Mouse (Mus musculus) spleen, adult 2 months (tissue): ENCODE results near the gene Lclat1. TPM values are rescaled to one million over a fixed set of nuclear protein-coding genes. Genes with fewer than 3 reads are reported as not detected.

Experiments used
- DNase-seq, 2 experiments: peaks; one replicate each; pipeline versions ENCODE4 v3.0.0 to v3.0.0-alpha.2; 2012 to 2021; ENCODE audit warnings: low spot score in 2 of 2, low read depth in 1 of 2
- H3K27ac ChIP-seq: fragments of 200-500 bp; 2 replicates; pipeline ENCODE4 v1.5.1; 2012; ENCODE audit warnings: low read length, inconsistent platforms; ENCODE audit not compliant: insufficient read depth
- H3K27me3 ChIP-seq: fragments of 200-500 bp; 2 replicates; pipeline ENCODE4 v1.6.1; 2012; ENCODE audit warnings: mild to moderate bottlenecking, moderate library complexity, low read length, inconsistent platforms; ENCODE audit not compliant: control insufficient read depth, insufficient read depth
- H3K36me3 ChIP-seq: fragments of 200-500 bp; 2 replicates; pipeline ENCODE4 v1.6.1; 2012; ENCODE audit warnings: mild to moderate bottlenecking, low read length, inconsistent platforms; ENCODE audit not compliant: control insufficient read depth, insufficient read depth
- H3K4me1 ChIP-seq: fragments of 200-500 bp; 2 replicates; pipeline ENCODE4 v1.6.1; 2011; ENCODE audit warnings: inconsistent platforms; ENCODE audit not compliant: control insufficient read depth, insufficient read depth, insufficient read length
- H3K4me3 ChIP-seq: fragments of 200-500 bp; 2 replicates; pipeline ENCODE4 v1.5.1; 2011; ENCODE audit warnings: mild to moderate bottlenecking, inconsistent platforms; ENCODE audit not compliant: insufficient read depth, insufficient read length; ENCODE audit errors: extremely low read depth
- CTCF ChIP-seq: fragments of 200-500 bp; IDR thresholded peaks from 2 replicates; pipeline ENCODE4 v1.5.1; 2011; ENCODE audit warnings: mild to moderate bottlenecking, inconsistent platforms; ENCODE audit not compliant: insufficient read depth, insufficient read length, insufficient replicate concordance; ENCODE audit errors: extremely low read depth
- POLR2A ChIP-seq: fragments of 200-500 bp; IDR thresholded peaks from 2 replicates; pipeline ENCODE4 v1.6.1; 2011; ENCODE audit warnings: low read depth, low read length, inconsistent platforms
- WGBS: fragments of 180-500 bp; shearing (Covaris S2); methylation state at CpG from one replicate; pipeline ENCODE4 v1.1.7; 2018; 5-methylcytosine and 5-hydroxymethylcytosine counted together
- polyA plus RNA-seq: library from polyadenylated mRNA; depleted of rRNA; stranded (reverse); fragments of >200 nt; gene quantifications from 2 replicates; pipeline ENCODE4 v1.2.3, GENCODE M21; 2012

Lclat1 gene
- polyA plus RNA-seq, 1 experiment = 6.8 TPM

DNA sequence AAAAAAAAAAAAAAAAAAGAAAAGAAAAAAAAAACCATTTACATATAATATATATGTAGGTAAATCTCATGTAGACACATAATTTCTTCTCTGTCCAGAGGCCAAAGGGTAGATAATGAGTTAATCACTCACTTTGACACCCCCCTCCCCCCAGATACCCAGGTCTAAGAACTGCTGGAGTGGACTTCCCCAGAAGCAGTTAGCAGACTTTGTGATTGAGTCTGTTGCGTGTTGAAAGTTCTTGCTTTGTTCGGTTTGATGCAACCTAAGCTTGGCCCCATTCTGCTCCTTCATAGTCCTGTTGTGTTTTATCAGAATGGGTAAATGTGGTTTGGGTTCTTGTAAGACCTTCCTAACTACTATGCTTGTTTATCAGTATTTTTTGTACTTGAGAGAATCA lies 45.9 kb downstream of the Lclat1 start:
- Histone ChIP-seq H3K27ac (no peak overlapping the region), H3K4me3 (no peak overlapping the region), H3K27me3 (no peaks in the 10 kb centered on the region), H3K36me3 (no peaks in the 10 kb centered on the region), H3K4me1 (peaks cover 4% of the 10 kb centered on the region; the same call in 1 of the 2 replicates)
- WGBS = 72% methylated on average over 2 of the region's 2 CpGs
- no peak for DNase-seq
- TF ChIP-seq CTCF = no peak
- TF ChIP-seq POLR2A = no peak

DNA sequence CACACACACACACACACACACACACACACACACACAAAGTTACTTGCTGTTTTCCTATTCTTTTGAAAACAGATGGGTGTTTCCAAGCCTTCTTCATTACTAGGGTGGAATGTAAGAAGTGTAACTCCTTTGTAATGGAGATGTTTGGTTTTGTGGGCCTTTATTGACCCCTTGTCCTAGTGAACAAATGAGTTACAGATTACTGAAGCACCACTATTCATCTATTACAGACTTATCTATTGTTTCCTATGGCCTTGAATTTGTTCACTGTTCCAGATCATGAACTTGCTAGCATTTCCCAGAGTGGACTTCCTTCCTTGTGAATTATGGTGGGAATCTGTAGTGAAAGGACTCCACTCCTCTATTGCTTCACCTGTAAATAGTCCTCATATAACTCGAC lies 48.8 kb downstream of the Lclat1 start:
- no peak overlapping the region for H3K4me3 ChIP-seq
- H3K27me3 ChIP-seq = no peaks in the 10 kb centered on the region
- no peak for DNase-seq
- TF ChIP-seq POLR2A = no peak
- no peak for TF ChIP-seq CTCF
- peaks cover 4% of the 10 kb centered on the region; the same call in 1 of the 2 replicates for H3K4me1 ChIP-seq
- WGBS = 92% methylated on average over 1 of the region's 1 CpGs
- H3K36me3 ChIP-seq = no peaks in the 10 kb centered on the region
- no peak overlapping the region for H3K27ac ChIP-seq

DNA sequence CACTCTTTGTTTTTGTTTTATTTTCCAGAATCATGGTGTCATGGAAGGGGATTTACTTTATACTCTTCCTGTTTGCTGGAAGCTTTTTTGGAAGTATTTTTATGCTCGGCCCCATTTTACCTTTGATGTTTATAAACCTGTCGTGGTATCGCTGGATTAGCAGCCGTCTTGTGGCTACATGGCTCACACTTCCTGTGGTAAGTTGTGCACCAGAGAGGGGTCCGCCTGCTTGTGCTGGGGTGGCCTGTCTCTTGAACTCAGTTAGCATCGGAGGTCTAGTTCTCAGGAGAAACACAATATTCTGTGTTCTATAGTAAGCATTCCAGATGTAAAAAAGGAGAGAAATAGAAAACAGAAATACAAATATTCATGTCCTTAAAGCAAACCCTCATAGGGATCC lies 54.0 kb downstream of the Lclat1 start:
- Histone ChIP-seq H3K27ac (no peak overlapping the region), H3K4me3 (no peak overlapping the region), H3K4me1 (peaks cover 10% of the 10 kb centered on the region; the same call in 1 of the 2 replicates), H3K27me3 (no peaks in the 10 kb centered on the region), H3K36me3 (no peaks in the 10 kb centered on the region; the same call in 1 of the 2 replicates)
- TF ChIP-seq CTCF (no peak), POLR2A (no peak)
- WGBS = 24% methylated on average over 6 of the region's 6 CpGs
- no peak for DNase-seq

GRCm38 (mm10) chr17:73162445-73163208 lies 54.8 kb downstream of the Lclat1 start:
- peak in 1 of 2 experiments; percentile 26 for DNase-seq
- 57% methylated on average over 15 of the region's 15 CpGs for WGBS
- H3K4me1 ChIP-seq = peaks cover 10% of the 10 kb centered on the region; the same call in 1 of the 2 replicates
- H3K27ac ChIP-seq = peak overlapping the region; percentile 65
- no peaks in the 10 kb centered on the region for H3K27me3 ChIP-seq
- H3K4me3 ChIP-seq = no peak overlapping the region; the same call in 1 of the 2 replicates
- H3K36me3 ChIP-seq = no peaks in the 10 kb centered on the region; the same call in 1 of the 2 replicates
- TF ChIP-seq CTCF = no peak
- TF ChIP-seq POLR2A = no peak; the same call in 1 of the 2 replicates

DNA sequence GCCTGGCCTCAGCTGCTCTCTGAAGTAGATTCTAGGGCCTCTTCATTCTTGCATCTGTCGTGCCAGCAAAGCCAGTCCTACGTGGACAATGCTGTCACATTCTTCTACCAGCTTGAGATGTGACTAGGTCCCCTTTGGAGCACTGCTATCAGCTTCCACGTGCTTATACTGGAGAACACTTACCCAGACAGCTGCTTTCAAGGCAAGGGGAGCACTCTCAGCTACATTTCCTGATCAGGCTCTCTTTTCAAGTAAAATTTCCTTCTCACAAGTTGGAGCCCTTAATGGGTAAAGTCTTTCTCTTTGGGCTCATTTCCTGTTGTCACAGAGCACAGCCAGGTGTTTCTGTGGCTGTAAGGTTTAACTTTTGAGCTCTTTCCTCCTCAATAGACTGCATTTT lies 55.8 kb downstream of the Lclat1 start:
- H3K27ac ChIP-seq = peak overlapping the region; percentile 65
- H3K36me3 ChIP-seq = no peaks in the 10 kb centered on the region; the same call in 1 of the 2 replicates
- WGBS = 24% methylated on average over 3 of the region's 3 CpGs
- H3K4me3 ChIP-seq = no peak overlapping the region; the same call in 1 of the 2 replicates
- DNase-seq = peak; percentile 16 to 46
- TF ChIP-seq CTCF = no peak
- no peak for TF ChIP-seq POLR2A
- H3K27me3 ChIP-seq = no peaks in the 10 kb centered on the region
- H3K4me1 ChIP-seq = peaks cover 10% of the 10 kb centered on the region; the same call in 1 of the 2 replicates

DNA sequence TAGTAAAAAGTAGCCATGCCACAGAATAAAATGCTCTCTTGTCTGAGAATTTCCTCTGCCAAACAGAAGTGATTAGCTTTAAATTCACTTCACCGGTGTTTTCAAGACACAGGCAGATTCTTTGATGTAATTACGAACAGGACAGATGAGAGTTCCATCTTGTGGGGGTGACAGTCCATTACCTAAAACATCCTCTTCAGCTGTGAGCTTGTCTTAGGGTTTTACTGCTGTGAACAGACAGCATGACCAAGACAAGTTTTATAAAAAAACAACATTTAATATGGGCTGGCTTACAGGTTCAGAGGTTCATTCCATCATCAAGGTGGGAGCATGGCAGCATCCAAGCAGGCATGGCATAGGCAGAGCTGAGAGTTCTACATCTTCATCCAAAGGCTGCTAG lies 56.3 kb downstream of the Lclat1 start:
- H3K27me3 ChIP-seq = no peaks in the 10 kb centered on the region
- H3K4me1 ChIP-seq = peaks cover 10% of the 10 kb centered on the region; the same call in 1 of the 2 replicates
- WGBS = 73% methylated on average over 2 of the region's 2 CpGs
- no peak overlapping the region for H3K4me3 ChIP-seq
- no peaks in the 10 kb centered on the region; the same call in 1 of the 2 replicates for H3K36me3 ChIP-seq
- no peak for TF ChIP-seq POLR2A
- TF ChIP-seq CTCF = no peak
- H3K27ac ChIP-seq = peak overlapping the region; percentile 65
- no peak for DNase-seq

DNA sequence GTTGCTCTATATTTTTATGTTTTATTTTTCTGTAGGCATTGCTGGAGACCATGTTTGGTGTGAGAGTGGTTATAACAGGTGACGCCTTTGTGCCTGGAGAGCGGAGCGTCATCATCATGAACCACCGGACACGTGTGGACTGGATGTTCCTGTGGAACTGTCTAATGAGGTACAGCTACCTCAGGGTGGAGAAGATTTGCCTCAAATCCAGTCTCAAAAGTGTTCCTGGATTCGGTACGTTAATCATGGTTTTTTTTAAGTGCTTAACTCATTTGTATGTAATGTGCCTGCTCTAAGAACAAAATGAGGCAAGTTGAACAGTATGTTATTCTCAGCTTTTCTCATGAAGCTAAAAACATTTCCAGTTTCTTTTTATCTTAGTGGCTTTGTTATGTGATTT lies 61.7 kb downstream of the Lclat1 start:
- WGBS = 80% methylated on average over 7 of the region's 7 CpGs
- H3K36me3 ChIP-seq = peaks cover 5% of the 10 kb centered on the region
- TF ChIP-seq CTCF = no peak
- no peak for TF ChIP-seq POLR2A

More for the DNA sequence above, 61.7 kb downstream of the Lclat1 start:
- H3K4me3 ChIP-seq = no peak overlapping the region
- no peaks in the 10 kb centered on the region for H3K27me3 ChIP-seq
- DNase-seq = no peak
- H3K27ac ChIP-seq = peak overlapping the region; percentile 50; the same call in 1 of the 2 replicates
- peaks cover 7% of the 10 kb centered on the region; the same call in 1 of the 2 replicates for H3K4me1 ChIP-seq
